Mouse (Mus musculus) adrenal gland, postnatal 36 days (tissue): ENCODE measurements at regions not wholly inside any gene's neighbourhood (a gene's known extent, or its start where the extent isn't known, plus 50 kb on each side); places are given as distances from the start of the nearest gene placed in this dataset.
A peak's percentile ranks its signal among the peaks of the same experiment; 100 is the strongest.

ENCODE experiments used
- DNase-seq, 2 experiments: peaks; one replicate each; pipeline ENCODE4 v3.0.0; 2021; ENCODE audit warnings: mixed read lengths in 1 of 2

GRCm38 (mm10) chr3:124849915-124850314 is 269.0 kb upstream of the 1700003H04Rik start:
- DNase-seq: no peak

- no peak for DNase-seq
These were observed 239.7 kb upstream of the 1700003H04Rik start for GRCm38 (mm10) chr3:124820586-124820985.

- no peak for DNase-seq
These were observed 226.0 kb upstream of the 1700003H04Rik start for GRCm38 (mm10) chr3:124806891-124807290.

DNA sequence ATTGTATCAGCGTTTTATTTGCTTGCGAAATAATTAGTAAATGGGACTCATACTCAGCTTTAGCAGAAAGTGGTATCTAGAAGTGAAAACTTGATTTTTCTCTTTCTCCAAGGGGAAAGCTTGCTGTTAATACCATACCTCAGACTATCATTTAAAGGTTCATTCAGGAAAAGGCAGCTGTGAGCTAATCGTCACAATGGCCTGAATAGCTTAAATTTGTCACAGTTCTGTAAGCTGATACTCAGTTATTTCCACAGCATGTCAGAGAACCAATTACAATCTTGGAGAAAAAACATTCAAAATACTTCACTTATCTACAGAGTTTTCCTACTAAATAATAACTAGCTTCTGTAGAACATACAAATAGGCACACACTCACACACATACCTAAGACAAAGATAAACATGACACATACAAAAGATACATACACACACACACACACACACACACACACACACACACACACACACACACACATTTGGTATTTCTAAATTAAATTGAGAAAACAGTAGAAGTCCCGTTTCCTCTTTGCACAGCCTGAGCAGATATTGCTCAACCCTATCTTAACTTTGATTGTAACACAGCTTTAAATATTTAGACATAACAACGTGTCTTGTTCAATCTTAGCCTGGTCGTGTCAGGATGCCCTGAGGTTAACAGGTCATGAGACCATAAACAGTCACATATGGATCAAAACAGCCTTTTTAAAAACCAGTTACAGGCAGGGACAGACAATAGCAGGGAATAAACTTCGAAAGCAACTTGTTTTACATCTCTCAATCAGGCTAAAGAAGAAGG is 208.5 kb upstream of the 1700003H04Rik start:
- no peak for DNase-seq

- DNase-seq: no peak
These were observed 207.3 kb upstream of the 1700003H04Rik start for GRCm38 (mm10) chr3:124788181-124788580.

DNA sequence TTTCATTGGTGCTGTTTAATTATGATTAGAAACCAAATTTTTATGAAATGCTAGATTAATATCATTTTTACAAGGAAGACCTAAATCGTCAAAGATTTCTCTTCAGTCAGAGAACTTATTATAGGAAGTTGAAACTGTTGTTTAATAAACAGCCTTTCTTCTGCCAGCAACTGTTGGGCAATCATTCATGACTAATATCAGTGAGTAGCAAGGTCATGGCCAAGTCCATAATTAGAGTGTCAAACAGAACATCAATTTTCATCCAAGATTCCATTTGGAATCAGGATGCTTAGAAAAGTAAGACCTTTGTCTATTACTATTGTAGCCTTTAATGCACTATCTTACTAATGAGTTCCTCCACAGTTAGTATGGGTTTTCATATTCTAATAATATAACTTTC is 189.4 kb upstream of the 1700003H04Rik start:
- peak in 1 of 2 experiments; percentile 12 for DNase-seq

- DNase-seq: no peak
These were observed 188.4 kb upstream of the 1700003H04Rik start for GRCm38 (mm10) chr3:124769252-124769651.

DNA sequence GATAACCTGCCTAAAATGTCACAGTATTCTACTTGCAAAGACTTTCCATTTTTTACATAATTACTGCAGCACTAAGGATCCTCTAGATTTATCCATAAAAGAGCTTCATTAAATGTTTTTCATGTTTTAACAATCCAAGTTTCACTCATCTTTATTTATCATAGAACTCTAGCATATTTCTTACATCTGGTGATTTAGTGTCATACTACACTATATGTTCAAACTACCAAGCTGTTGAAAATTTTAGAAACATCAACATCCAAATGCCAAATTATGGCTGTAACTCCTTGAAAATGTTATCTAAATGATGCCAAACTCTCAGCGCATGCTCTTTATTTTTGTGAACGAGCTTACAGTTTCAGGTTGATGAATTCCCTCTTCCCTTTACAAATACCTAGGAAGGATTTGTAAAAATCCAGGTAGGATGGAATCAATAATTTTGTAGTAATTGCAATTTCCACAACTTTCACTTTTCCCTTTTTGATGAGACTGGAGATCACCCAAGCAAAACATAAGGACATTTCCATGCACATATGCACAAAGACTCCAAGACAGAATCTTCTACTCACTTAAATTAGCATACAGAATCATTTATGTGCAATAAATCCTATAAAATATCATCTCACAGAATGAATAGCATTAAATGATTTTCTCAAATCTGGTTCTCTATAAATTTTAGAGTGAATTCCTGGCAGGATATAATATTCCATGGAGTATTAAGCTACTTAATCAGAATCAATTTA is 175.0 kb upstream of the 1700003H04Rik start:
- DNase-seq: no peak

GRCm38 (mm10) chr3:124752571-124753118 is 171.7 kb upstream of the 1700003H04Rik start:
- DNase-seq: no peak

GRCm38 (mm10) chr3:124749314-124749713 is 168.4 kb upstream of the 1700003H04Rik start:
- no peak for DNase-seq

GRCm38 (mm10) chr3:124728281-124728680 is 147.4 kb upstream of the 1700003H04Rik start:
- DNase-seq: no peak

- no peak for DNase-seq
These were observed 131.3 kb upstream of the 1700003H04Rik start for GRCm38 (mm10) chr3:124712166-124712565.

- no peak for DNase-seq
These were observed 92.7 kb upstream of the 1700003H04Rik start for GRCm38 (mm10) chr3:124673551-124673950.

- DNase-seq: no peak
These were observed 77.3 kb upstream of the 1700003H04Rik start for GRCm38 (mm10) chr3:124658153-124658552.

GRCm38 (mm10) chr3:124633372-124633771 is 52.5 kb upstream of the 1700003H04Rik start:
- no peak for DNase-seq
